Mouse (Mus musculus) yolk sac, embryonic 10.5 days (tissue): ENCODE results near the gene Mical2.

Source experiments
- DNase-seq: peaks from one replicate; pipeline ENCODE4 v3.0.0-alpha.2; 2017; ENCODE audit warnings: low spot score

Mical2 gene

DNA sequence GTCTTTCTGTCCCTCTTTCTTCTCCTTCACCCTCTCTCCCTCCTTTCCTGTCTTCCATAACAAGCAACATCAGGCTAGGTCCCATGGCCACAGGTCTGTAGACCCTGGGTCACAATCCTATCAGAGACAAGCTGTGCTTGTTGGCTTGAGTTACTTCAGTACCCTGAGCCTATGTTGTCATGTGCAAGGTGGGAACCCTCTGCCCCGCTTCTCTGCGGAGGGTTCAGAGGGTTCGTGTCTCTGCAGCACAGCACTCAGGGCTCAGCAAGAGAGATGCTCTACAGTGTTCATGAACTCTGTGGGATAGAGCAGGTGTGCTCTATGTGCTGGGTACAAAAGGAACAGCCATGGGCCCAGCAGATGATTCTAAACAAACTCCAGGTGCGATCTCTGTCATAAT lies 16.0 kb upstream of the Mical2 start:
- DNase-seq, result no peak

DNA sequence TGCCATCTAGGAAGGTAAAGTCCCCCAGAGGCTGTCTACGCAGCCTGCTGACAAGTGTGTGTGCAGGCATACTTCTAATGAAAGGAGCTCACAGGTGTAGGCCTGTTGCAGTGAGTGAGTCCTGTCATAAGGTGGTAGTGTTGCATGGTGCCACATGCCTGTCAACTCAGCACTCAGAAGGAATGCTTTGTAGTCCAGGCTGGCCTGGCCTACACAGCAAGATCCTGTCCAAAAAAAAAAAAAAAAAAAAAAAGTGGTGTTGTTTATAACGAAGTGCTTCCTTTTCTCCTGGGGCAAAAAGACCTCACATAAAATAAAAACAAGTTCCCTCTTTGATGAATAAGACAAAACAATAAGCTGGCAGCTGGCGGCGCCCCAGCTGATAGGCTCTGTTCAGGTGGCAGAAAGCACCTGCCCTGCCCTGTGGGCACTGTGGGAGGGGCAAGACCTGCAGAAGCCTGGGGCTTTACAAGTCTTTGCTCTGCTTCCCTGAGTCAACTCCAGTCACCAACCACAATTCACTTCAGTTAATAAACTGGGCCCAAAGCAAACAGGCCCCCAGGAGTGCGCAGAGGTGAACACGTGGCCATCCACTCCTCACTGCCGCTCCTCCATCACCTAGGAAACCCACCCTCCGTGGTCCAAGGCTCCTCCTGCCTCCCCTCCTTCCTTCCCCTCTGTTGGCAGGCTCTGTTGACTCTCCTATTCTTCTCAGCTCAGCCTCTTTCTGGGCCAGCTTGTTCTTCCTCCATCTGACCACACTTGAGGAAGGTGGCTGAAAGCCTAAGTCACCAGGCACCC lies 12.5 kb upstream of the Mical2 start:
- peak; percentile 32 for DNase-seq

DNA sequence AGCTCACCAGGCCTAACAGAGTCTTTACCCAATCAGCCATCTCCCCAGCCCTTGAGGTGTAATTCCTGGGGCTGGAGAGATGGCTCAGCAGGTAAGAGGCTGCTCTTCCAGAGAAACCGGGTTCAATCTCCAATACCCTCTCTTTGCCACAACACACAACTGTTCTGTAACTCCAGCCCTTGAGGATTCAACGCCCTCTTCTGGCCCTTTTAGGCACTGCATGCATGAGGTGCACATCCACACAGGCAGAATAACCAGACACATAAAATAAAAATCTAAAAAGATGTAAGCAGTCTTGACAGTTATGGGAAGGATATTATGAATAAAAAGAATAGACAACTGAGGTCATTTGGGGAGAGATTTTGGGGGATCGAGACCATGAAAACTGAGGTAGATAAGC lies 9.8 kb upstream of the Mical2 start:
- no peak for DNase-seq

DNA sequence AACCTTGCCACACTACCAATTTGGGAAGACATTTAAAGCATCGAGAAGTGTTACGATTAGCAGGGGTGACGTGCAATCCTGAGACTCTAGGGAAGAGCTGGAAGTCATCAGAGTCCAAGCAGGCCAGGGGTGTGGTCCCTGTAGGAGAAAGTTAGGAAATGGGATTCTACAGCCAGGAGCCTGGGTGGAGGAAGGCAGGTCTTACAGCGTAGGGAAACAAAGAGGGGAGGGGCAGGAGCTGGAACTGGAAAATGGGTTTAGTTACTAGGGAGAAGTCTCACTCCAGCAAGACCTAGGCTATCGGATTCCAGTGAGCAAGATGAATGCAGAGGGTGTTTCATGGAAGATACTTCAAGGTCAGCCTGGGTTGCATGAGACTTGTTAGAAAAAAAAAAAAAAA lies 8.9 kb upstream of the Mical2 start:
- DNase-seq, result no peak

DNA sequence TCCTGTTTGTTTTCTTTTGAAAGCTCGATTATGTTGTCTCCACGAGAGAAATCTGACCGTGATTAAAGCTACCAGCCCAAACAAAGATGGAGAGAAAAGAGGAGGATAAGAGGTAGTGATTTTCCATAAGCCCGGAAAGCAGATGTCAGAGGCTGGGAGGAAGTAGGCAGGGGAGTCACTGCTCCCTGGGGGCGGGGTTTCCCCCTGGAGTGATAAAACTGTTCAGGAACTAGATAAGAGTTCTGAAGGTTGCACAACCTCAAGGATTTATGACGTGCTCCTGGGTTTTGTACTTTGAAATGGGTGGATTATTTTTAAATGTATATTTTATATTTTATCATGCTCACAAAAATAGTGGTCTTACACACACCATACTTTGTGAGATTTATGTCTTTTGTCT lies 8.4 kb upstream of the Mical2 start:
- DNase-seq, result peak; percentile 70

DNA sequence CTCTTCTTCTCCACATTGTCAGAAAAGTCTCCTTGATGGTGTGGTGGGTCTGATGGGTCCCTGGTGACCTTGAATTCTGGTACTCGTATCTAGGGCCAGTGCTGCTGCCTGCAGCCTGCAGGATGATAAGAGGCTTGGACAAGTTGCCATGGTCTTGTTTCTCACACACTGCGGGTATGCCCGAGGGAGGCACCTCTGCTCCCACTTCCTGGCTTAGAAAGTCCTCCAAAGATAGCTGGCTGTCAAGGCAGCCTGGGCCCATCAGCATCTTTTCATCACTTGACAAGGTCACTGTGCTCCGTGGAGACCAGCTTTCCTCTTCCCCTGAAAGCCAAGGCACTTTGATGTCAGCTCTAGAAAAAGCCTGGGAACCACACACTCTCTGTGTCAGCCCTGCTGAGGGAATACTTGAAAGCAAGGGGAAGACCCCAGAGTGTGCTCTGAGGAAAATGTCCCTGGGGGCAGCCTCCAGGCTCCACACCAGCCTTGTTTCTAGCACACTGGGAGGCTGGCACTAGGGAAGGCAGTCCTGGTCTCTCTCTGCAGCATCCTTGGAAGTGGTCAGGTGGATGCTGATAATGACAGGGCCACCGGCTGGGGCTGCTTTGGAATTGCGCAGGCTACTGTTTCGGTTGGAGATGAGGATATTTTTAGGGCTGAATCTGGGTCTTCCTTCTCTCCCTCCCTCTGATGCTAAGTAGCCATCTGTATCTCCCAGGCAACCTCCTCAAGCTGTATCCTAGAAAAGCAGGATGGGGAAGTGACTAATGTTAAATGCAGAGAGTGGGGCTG lies 2.7 kb upstream of the Mical2 start:
- DNase-seq, result no peak

DNA sequence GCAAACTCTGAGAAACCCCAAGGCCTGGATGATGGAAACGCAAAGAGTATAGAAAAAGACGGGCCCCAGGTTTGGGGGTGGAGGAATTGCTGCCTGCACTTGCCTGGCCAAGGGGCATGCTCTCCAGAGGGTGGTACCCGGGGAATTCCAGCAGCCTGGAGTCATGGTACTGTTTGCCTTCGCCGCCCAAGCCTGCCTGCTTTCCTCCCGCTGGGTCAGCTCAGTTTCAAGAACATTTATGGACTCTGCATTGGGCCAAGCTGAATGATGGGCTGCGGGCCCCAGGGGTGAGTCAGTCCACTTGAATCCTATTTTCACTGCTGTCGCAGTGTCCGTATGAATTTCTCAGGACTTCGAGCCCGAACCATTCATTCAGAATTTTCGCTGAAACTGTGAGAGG lies 802 bp upstream of the Mical2 start:
- DNase-seq, result no peak

DNA sequence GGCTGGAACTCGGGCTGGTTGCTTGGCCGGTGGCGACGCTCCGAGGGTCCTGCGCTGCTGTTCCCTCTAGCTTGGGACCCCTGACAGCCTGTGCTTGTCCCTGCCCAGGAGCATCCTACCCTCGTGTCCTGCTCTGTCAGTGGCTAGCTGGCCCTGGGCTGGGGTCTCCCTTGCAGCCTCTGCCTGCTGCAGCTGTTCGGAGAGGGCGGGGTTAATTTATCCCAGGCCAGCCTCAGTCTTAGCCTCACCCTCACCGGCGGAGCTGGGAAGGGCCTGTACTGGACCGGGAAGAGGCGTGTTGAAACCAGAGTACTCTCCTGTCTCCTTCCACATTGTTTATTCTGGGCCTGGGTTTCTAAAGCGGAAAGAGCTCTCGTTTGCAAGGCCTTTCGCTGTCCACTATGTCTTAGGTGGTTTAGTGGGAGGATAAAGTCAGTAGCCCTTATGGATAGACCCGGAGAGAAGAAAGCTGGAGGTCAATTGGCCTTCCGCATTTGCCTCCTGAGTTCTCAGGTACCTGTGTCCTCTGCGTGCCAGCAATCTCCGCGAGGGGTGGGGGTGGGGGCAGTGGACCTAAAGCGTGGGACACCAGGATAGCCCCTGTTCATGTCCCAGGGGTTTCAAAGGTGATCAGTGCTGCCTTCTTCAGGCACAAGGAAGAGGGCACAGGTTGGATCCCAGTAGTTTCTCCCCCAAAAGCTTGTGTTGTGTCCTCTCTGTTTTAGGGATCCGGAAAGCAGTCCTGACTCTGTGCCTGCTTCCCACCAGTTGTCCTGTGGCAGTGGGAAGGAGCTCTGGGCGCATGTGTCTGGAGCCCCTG lies 1.0 kb downstream of the Mical2 start:
- peak; percentile 59 for DNase-seq

DNA sequence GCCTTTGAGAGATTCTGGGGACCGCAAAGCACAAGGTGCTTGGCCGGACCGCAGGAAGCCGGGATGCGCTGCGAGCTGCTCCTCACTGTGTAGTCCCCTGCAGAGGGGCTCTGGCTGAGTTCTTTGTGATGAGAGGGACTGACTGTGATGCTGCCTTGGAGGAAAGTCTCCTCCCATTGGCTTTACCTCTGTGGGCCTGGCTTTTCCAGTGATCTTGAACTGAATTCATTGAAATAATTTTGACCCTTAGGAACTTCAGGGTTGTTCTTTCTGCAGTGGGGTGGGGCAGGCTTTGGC lies 1.6 kb downstream of the Mical2 start:
- no peak for DNase-seq

DNA sequence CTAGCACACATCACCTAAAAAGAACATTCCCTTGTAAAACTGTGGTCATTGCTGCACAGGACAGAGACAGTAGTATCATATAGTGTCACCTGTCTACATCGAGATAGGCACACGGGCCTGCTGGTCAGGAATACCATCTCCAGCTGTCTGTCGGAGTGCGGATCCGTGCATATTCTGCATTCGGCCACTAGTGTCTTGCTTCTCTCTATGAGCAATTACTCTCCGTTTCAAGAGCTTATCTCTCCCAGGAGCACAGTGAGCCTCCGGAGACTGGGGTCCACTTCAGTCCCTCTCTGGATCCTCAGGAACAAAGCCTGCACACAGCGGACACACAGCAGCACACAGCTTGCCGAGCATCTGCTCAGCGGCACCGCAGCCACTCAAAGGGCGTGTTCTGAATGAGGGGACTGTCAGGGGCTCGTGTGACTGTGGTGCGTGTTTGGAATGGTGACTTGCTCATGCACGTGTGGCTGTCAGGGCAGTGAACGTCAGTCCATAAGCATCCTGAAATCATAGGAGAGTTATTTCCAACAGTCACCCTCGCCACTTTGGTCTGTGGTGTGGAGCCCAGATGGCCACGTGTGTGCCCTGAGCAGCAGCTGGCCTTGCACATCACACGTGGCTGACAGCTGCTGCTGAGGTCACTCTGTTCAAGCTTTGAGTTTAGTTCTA lies 3.3 kb downstream of the Mical2 start:
- no peak for DNase-seq

DNA sequence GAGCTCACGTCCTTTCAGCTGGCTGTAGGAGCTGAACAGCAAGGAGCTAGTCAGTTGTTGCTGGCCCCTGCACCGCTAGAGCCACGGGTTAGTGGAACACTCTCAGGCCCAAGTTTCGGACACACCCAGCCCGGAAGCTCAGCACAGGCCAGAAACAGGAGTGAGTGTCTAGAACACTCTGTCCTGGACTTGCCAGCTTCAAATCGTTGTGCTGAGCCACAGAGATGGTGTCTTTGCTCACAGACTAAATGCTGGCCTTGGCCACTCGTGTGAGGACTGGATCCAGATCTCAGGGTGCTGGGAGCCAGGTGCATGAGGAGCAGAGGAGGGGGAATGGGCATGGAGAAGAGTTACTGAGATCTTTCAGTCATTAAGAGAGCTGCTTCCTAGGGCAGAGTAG lies 6.1 kb downstream of the Mical2 start:
- DNase-seq, result no peak

DNA sequence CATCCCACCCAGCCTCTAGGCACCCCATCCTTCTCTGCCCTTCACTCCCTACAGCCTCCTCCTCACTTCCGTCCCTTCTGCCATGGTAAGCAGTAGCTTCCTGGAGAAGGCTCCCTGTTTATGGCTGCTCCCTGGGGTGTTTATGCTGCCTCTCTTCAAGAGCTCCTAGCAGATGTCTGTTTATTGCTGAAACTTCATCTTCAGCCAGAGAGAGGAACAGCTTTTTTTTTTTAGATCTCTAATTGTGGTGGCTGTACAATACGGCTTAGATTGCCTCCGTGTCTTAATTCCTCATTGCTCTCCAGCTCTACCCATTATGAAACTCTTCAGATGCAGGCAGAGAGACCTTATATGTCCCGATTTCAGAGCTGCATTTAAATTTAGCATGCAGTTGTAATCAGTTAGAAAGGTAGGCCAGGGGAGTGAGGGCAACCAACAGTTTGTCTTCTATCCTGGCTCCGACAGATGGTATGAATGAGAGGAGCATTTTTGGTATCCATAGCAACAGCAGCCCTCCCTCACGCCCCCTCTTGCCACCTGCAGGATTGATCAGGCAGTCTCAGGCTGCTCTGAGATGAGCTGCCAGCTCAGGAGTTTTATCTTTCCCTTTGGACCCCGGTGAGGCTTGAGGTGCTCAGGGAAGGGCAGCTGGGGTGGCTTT lies 7.8 kb downstream of the Mical2 start:
- no peak for DNase-seq

DNA sequence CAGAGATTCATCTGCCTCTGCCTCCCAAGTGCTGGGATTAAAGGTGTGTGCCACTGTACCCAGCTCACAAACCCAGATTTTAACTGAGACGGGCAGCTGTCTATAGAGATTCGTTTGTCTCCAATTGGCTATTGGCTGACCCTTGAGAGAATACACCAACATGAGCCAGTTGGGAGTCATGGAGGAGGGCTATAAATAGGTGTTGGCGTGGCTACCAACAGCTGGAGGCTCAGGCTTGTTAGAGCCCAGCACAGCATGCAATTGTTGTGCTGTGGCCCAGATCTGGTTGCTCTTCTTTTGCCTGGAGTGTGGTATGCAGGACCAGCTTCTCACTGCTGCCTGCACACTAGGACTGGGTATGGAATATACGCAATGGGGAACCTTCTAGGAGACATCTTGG lies 8.8 kb downstream of the Mical2 start:
- no peak for DNase-seq

DNA sequence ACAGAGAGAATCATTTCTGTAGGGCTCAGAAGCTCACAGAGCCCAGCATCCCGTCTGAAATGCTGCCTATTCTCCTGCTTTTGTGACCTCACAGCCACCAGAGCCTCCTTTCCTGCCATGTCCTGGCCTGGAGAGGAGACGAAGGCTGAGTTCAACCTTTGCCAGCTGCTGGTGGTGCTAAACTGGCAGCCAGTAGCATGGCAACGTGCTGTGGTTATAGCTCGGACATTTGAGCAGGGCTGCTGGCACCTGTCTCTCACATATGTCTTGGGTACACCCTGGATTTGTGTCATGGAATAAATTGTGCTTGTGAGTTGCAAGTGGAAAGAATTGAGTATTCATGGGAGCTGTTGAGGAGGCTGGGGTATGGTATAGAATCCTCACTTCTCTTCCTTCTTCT lies 9.8 kb downstream of the Mical2 start:
- no peak for DNase-seq

DNA sequence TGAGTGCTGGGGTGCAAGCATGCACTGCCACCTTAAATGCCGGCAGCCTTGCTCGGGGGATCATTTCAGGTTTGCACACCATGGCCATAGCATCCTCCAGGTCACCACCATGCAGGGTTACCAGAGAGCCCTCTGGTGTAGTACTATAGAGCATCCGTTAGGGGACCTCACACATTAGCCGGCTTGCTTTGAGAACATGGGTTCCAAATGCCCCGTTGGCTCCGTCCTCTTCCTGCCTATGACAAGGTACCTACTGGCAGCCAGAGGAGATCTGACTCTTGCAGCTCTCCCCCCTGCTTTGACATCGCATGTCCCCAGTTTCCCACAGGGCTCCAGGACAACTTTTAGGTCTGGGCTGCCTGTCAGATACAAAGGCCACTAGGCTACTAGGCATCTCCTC lies 11.6 kb downstream of the Mical2 start:
- no peak for DNase-seq

DNA sequence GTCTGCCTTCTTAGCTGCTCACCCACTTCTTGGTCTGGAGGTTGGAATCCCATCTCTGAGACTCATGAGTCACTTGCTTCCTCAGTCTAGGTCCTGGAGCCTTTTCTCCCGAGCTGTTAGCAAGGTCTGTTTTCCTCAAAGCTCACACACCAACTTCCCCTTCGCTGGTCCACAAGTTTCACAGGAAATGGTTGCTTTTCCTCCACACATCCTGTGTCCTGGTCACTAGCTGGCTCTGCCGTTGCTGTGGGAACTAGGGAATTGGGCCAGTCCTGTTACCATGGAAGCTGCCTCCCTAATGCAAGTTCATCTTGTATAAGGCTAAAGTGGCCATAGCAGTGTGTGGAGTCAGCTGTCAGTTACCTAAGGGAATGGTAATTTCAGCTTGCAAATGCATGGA lies 12.2 kb downstream of the Mical2 start:
- DNase-seq, result no peak

DNA sequence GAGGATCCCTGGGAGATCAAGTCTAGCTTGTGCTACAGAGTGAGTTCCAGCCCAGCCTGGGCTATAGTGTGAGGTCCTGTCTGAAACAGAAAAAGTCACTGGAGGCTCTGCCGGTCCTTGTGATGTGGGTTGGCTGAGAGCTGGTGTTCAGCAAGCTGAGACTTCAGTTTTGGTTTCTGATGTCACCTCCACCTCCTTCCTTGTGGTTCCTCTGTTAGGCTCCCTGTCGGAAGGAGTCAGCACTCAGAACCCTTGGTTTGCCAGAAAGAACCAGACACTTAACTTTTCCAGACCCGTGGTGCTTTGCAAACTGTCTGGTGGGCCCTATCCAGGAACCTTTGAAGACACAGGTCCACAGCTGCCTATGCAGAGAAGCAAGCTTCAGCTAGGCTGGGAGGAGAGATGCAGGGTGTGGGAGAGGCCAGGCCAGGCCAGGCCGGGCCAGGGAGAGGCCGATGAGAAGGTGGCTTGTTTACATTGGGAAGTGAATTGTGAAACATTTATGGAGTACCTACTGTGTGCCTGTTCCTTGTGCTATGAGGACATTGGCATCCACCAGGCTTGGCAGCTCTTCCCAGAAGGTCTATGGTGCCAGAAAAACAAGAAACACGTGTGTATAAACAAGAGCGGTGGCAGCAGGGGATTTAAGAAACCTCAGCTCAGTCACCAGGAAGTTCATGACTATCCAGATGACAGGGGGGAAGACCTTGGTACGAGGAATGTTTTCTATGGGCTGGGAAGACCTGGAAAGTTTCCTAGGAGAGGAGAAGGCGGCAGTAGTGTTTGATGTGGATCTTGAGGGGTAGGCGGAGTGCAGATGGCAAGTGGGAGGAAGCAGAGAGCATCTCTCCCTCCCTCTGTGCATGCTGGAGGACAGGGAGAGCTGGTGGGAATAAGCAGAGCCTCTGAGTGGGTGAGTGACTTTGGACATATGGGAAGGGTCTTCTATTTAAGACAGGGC lies 13.4 kb downstream of the Mical2 start:
- DNase-seq, result no peak

DNA sequence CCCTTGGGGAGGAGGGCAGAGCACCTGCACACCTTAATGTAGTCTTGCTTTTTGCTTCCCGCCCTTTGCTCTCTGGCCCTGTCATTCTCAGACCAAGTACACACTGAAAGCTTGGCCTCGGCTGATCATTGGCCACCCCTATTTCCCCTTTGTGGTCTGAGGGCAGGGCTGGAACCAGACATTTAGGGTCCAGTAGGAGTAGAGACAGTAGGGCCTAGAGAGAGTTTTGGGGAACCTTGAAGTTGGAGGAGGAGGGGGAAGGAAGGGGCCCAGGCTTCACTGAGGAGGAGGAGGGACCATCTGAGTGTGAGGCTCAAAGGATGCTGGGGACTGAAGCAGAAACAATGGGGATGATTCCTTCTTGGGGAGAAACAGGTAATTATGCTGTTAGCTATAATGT lies 15.1 kb downstream of the Mical2 start:
- DNase-seq, result no peak

DNA sequence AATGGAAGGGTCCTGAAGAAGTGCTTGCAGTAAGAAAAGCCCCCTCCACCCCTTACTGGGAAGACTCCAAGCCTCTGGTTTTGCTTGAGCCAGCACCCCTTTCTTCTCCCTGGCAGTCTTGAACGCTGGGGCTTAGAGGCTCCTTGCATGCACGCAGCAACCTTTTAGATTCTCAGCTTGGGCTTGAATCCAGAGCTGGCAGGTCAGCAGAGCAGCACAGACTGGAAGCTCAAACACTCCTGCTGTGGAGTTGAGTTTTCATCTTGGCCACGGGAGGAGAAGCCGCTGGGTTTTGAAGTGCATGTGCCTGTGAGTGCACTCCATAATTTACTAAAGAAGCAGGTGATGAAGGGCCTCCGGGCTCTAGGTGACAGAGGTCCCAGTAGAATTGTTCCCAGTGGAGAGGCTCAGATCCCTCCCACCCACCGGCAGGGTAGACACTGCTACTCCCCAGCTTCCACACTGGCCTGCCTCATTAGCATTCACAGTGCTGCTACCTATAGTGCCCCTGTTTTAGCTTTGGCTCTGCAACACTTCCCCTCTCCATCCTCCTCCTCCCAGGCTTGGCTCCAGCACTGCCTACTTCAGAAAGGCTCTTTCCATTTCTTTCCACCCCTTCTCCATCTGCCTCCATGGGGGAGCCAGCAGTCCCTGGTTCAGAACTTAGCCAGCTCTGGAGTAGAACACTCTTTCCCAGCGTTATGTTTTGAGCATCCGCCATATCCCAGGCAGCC lies 15.7 kb downstream of the Mical2 start:
- no peak for DNase-seq

DNA sequence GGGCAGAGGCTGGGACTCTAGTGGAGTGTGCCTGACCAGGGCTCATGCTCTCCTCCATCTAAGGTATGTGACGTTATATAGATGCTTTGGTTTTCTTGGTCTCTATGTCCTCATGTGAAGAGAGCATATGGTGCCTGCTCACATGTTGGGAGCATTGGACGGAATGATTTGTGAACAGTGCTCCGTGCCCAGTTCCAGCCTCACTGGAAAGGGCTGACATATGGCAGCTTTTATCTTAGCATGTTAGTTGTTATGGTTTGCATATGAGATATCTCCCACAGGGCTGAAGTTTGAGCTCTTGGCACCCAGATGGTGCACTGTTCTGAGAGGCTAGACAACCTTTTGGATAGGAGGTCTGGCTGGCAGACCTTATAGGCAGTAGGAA lies 16.3 kb downstream of the Mical2 start:
- DNase-seq, result no peak
